Mouse (Mus musculus): ENCODE data around the gene Tssk1. TPM values are rescaled to one million over a fixed set of nuclear protein-coding genes. Genes with fewer than 3 reads are reported as not detected.
A peak's percentile ranks its signal among the peaks of the same experiment; 100 is the strongest.

Gene Tssk1
- polyA plus RNA-seq, 1 experiment from 2014 or later = not detected

- Histone ChIP-seq H3K9me3 (ENCODE audit: control insufficient read depth, low read length) (no peaks in the 10 kb centered on the region), H3K4me2 (ENCODE audit: low read depth, low read length) (no peak overlapping the region), H3K27me3 (replicated peaks; ENCODE audit: control insufficient read depth, insufficient read depth, low read length) (no peaks in the 10 kb centered on the region), H3K36me3 (ENCODE audit: control insufficient read depth, insufficient read depth, low read length) (no peaks in the 10 kb centered on the region), H3K27ac (replicated peaks; ENCODE audit: low read depth, low read length) (no peak overlapping the region), H3K4me3 (ENCODE audit: low read depth, low read length) (no peak overlapping the region), H3K4me1 (ENCODE audit: control insufficient read depth, insufficient read depth, low read length) (no peaks in the 10 kb centered on the region), H3K9ac (ENCODE audit: low read depth, low read length) (no peak overlapping the region)
- ATAC-seq (ENCODE audit: low read depth) (peak; percentile 22; the same call in 1 of the 2 replicates), DNase-seq (ENCODE audit: low spot score) (no peak)
- WGBS = 56% methylated on average over 9 of the region's 9 CpGs
These were observed 45.3 kb downstream of the Tssk1 start for GRCm38 (mm10) chr16:17939255-17939751.

- Histone ChIP-seq H3K9me3 (ENCODE audit: control insufficient read depth, low read length) (no peaks in the 10 kb centered on the region), H3K36me3 (ENCODE audit: control insufficient read depth, insufficient read depth, low read length) (no peaks in the 10 kb centered on the region), H3K4me2 (ENCODE audit: low read depth, low read length) (no peak overlapping the region), H3K4me1 (ENCODE audit: control insufficient read depth, insufficient read depth, low read length) (no peaks in the 10 kb centered on the region), H3K4me3 (ENCODE audit: low read depth, low read length) (no peak overlapping the region), H3K27ac (replicated peaks; ENCODE audit: low read depth, low read length) (no peak overlapping the region), H3K9ac (ENCODE audit: low read depth, low read length) (no peak overlapping the region), H3K27me3 (replicated peaks; ENCODE audit: control insufficient read depth, insufficient read depth, low read length) (no peaks in the 10 kb centered on the region)
- ATAC-seq (ENCODE audit: low read depth) (no peak), DNase-seq (ENCODE audit: low spot score) (no peak)
- whole genome bisulfite sequencing = 45% methylated on average over 8 of the region's 8 CpGs
These were observed 49.4 kb downstream of the Tssk1 start for GRCm38 (mm10) chr16:17943466-17943865.

GRCm38 (mm10) chr16:17945081-17945831 is 51.2 kb downstream of the Tssk1 start:
- Histone ChIP-seq H3K9me3 (ENCODE audit: control insufficient read depth, low read length) (no peaks in the 10 kb centered on the region), H3K9ac (ENCODE audit: low read depth, low read length) (no peak overlapping the region), H3K4me3 (ENCODE audit: low read depth, low read length) (no peak overlapping the region), H3K27me3 (replicated peaks; ENCODE audit: control insufficient read depth, insufficient read depth, low read length) (no peaks in the 10 kb centered on the region), H3K27ac (replicated peaks; ENCODE audit: low read depth, low read length) (no peak overlapping the region), H3K36me3 (ENCODE audit: control insufficient read depth, insufficient read depth, low read length) (no peaks in the 10 kb centered on the region), H3K4me1 (ENCODE audit: control insufficient read depth, insufficient read depth, low read length) (no peaks in the 10 kb centered on the region), H3K4me2 (ENCODE audit: low read depth, low read length) (no peak overlapping the region)
- 61% methylated on average over 7 of the region's 7 CpGs for WGBS
- DNase-seq (ENCODE audit: low spot score) (no peak), ATAC-seq (ENCODE audit: low read depth) (no peak)

Other genes starting within 250 kb of the Tssk1 start
- gene Ccdc74a, start 247.8 kb upstream of the Tssk1 start, polyA plus RNA-seq (2014; fragmentation: Nextera tagmentation; extraction: Ambion mirVana) = 7.9 and 8.1 TPM in 2 replicates
- gene Med15, start 161.3 kb upstream of the Tssk1 start, polyA plus RNA-seq (2014; fragmentation: Nextera tagmentation; extraction: Ambion mirVana) = 35.2 and 36.1 TPM in 2 replicates
- 77.1 and 90.9 TPM in 2 replicates for gene Klhl22, start 134.6 kb upstream of the Tssk1 start, polyA plus RNA-seq (2014; fragmentation: Nextera tagmentation; extraction: Ambion mirVana)
- gene Scarf2, start 96.9 kb upstream of the Tssk1 start, polyA plus RNA-seq (2014; fragmentation: Nextera tagmentation; extraction: Ambion mirVana) = 34.5 and 35.8 TPM in 2 replicates
- 0.26 and 0.46 TPM in 2 replicates for gene B830017H08Rik, start 61.1 kb upstream of the Tssk1 start, polyA plus RNA-seq (2014; fragmentation: Nextera tagmentation; extraction: Ambion mirVana)
- 2.4 and 3.0 TPM in 2 replicates for gene Car15, start 55.9 kb upstream of the Tssk1 start, polyA plus RNA-seq (2014; fragmentation: Nextera tagmentation; extraction: Ambion mirVana)
- gene Gm20518, start 2.6 kb upstream of the Tssk1 start, polyA plus RNA-seq (2014; fragmentation: Nextera tagmentation; extraction: Ambion mirVana) = 0.12 and 0.19 TPM in 2 replicates
- 81.9 and 86.8 TPM in 2 replicates for gene Dgcr2, start 4.3 kb downstream of the Tssk1 start, polyA plus RNA-seq (2014; fragmentation: Nextera tagmentation; extraction: Ambion mirVana)
- gene Tssk2, start 4.4 kb downstream of the Tssk1 start, polyA plus RNA-seq (2014; fragmentation: Nextera tagmentation; extraction: Ambion mirVana) = 0.13 TPM in 1 of 2 replicates, not detected in the other
- gene Ess2, start 17.1 kb downstream of the Tssk1 start, polyA plus RNA-seq (2014; fragmentation: Nextera tagmentation; extraction: Ambion mirVana) = 26.2 and 28.7 TPM in 2 replicates
- gene Gsc2, start 20.8 kb downstream of the Tssk1 start, polyA plus RNA-seq (2014; fragmentation: Nextera tagmentation; extraction: Ambion mirVana) = not detected in 2 replicates
- gene Slc25a1, start 34.0 kb downstream of the Tssk1 start, polyA plus RNA-seq (2014; fragmentation: Nextera tagmentation; extraction: Ambion mirVana) = 56.6 and 60.3 TPM in 2 replicates
- gene Vpreb2, start 86.2 kb downstream of the Tssk1 start, polyA plus RNA-seq (2014; fragmentation: Nextera tagmentation; extraction: Ambion mirVana) = 0.31 TPM in 1 of 2 replicates, not detected in the other
- 89.9 and 96.8 TPM in 2 replicates for gene Dgcr6, start 158.6 kb downstream of the Tssk1 start, polyA plus RNA-seq (2014; fragmentation: Nextera tagmentation; extraction: Ambion mirVana)
- gene Prodh, start 196.0 kb downstream of the Tssk1 start, polyA plus RNA-seq (2014; fragmentation: Nextera tagmentation; extraction: Ambion mirVana) = 7.2 and 7.7 TPM in 2 replicates
- 4.3 and 5.1 TPM in 2 replicates for gene Rtn4r, start 233.4 kb downstream of the Tssk1 start, polyA plus RNA-seq (2014; fragmentation: Nextera tagmentation; extraction: Ambion mirVana)